Mouse (Mus musculus): ENCODE measurements around the gene Fpgs.

DNA sequence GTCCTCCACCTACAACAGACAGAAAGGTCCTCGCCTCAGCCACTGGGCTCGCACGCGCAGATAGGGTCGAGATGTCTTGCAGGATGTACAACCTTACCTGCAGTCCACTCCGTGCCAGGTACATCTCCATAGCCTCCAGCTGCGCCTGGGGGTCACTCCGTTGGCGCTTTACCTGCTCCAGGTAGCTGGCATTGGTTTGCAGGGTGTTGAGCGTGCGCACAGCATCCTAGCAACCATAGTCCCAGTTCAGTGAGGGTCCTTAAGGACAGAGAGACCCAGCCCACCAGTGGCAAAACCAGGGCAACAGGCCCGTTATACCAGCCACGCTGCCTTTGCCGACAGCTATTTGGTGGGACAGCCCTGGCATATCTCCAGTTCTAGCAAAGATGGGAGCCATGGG lies 11.4 kb downstream of the Fpgs start:
- TF ChIP-seq CTCF (IDR thresholded peaks at IDR 0.05; ENCODE audit: low read depth) (no peak), EP300 (IDR thresholded peaks at IDR 0.05; ENCODE audit: low read depth) (no peak)

All from liver, embryonic 14.5 days (tissue).